Mouse (Mus musculus): ENCODE measurements around the gene Bst1. TPM values are rescaled to one million over a fixed set of nuclear protein-coding genes. Genes with fewer than 3 reads are reported as not detected.

The Bst1 gene
- polyA plus RNA-seq, 1 experiment from 2014 or later, result 0.09 TPM

- WGBS, result 49% methylated on average over 2 of the region's 2 CpGs
- Histone ChIP-seq H3K9me3 (replicated peaks) (peaks cover 12% of the 10 kb centered on the region), H3K4me2 (no peak overlapping the region), H3K4me1 (replicated peaks) (peaks cover 19% of the 10 kb centered on the region), H3K36me3 (no peaks in the 10 kb centered on the region), H3K4me3 (no peak overlapping the region), H3K27me3 (replicated peaks) (no peaks in the 10 kb centered on the region), H3K9ac (no peak overlapping the region), H3K27ac (ENCODE audit: poor library complexity, severe bottlenecking) (no peak overlapping the region)
- ATAC-seq (ENCODE audit: insufficient number of reproducible peaks, low FRiP score), result peak; percentile 36; the same call in 1 of the 2 replicates
These were observed 37.1 kb downstream of the Bst1 start for GRCm38 (mm10) chr5:43855769-43856168.

- Histone ChIP-seq H3K9me3 (replicated peaks) (peaks cover 12% of the 10 kb centered on the region), H3K4me2 (peak overlapping the region; percentile 33; the same call in 1 of the 2 replicates), H3K36me3 (no peaks in the 10 kb centered on the region), H3K9ac (no peak overlapping the region), H3K4me3 (no peak overlapping the region), H3K27me3 (replicated peaks) (no peaks in the 10 kb centered on the region), H3K4me1 (replicated peaks) (peaks cover 19% of the 10 kb centered on the region), H3K27ac (ENCODE audit: poor library complexity, severe bottlenecking) (no peak overlapping the region)
- WGBS, result 33% methylated on average over 8 of the region's 8 CpGs
- ATAC-seq (ENCODE audit: insufficient number of reproducible peaks, low FRiP score), result no peak
These were observed 41.0 kb downstream of the Bst1 start for GRCm38 (mm10) chr5:43859663-43860062.

GRCm38 (mm10) chr5:43860096-43860495, 41.4 kb downstream of the Bst1 start:
- Histone ChIP-seq H3K4me3 (no peak overlapping the region), H3K4me1 (replicated peaks) (peaks cover 19% of the 10 kb centered on the region), H3K9me3 (replicated peaks) (peaks cover 12% of the 10 kb centered on the region), H3K36me3 (no peaks in the 10 kb centered on the region), H3K27me3 (replicated peaks) (no peaks in the 10 kb centered on the region), H3K4me2 (peak overlapping the region; percentile 33; the same call in 1 of the 2 replicates), H3K9ac (no peak overlapping the region), H3K27ac (ENCODE audit: poor library complexity, severe bottlenecking) (no peak overlapping the region)
- 69% methylated on average over 5 of the region's 5 CpGs for WGBS
- no peak for ATAC-seq (ENCODE audit: insufficient number of reproducible peaks, low FRiP score)

- Histone ChIP-seq H3K9me3 (replicated peaks) (peaks cover 12% of the 10 kb centered on the region), H3K4me1 (replicated peaks) (peaks cover 19% of the 10 kb centered on the region), H3K4me2 (no peak overlapping the region), H3K36me3 (no peaks in the 10 kb centered on the region), H3K27ac (ENCODE audit: poor library complexity, severe bottlenecking) (no peak overlapping the region), H3K4me3 (no peak overlapping the region), H3K27me3 (replicated peaks) (no peaks in the 10 kb centered on the region), H3K9ac (no peak overlapping the region)
- ATAC-seq (ENCODE audit: insufficient number of reproducible peaks, low FRiP score), result no peak
- 77% methylated on average over 5 of the region's 5 CpGs for WGBS
These were observed 42.2 kb downstream of the Bst1 start for GRCm38 (mm10) chr5:43860670-43861431.

- Histone ChIP-seq H3K36me3 (no peaks in the 10 kb centered on the region), H3K27ac (ENCODE audit: poor library complexity, severe bottlenecking) (no peak overlapping the region), H3K4me3 (no peak overlapping the region), H3K27me3 (replicated peaks) (no peaks in the 10 kb centered on the region; the same call in 1 of the 2 replicates), H3K9ac (no peak overlapping the region), H3K9me3 (replicated peaks) (no peaks in the 10 kb centered on the region), H3K4me1 (replicated peaks) (peaks cover 24% of the 10 kb centered on the region), H3K4me2 (no peak overlapping the region)
- ATAC-seq (ENCODE audit: insufficient number of reproducible peaks, low FRiP score), result no peak
- 44% methylated on average over 6 of the region's 6 CpGs for WGBS
These were observed 45.0 kb downstream of the Bst1 start for GRCm38 (mm10) chr5:43863642-43864041.

GRCm38 (mm10) chr5:43865316-43865715, 46.6 kb downstream of the Bst1 start:
- Histone ChIP-seq H3K36me3 (no peaks in the 10 kb centered on the region), H3K4me3 (no peak overlapping the region), H3K9me3 (replicated peaks) (no peaks in the 10 kb centered on the region), H3K27me3 (replicated peaks) (no peaks in the 10 kb centered on the region; the same call in 1 of the 2 replicates), H3K4me2 (no peak overlapping the region), H3K27ac (ENCODE audit: poor library complexity, severe bottlenecking) (no peak overlapping the region), H3K9ac (no peak overlapping the region), H3K4me1 (replicated peaks) (peaks cover 18% of the 10 kb centered on the region)
- ATAC-seq (ENCODE audit: insufficient number of reproducible peaks, low FRiP score), result no peak
- 47% methylated on average over 2 of the region's 2 CpGs for WGBS

- ATAC-seq (ENCODE audit: insufficient number of reproducible peaks, low FRiP score), result no peak
- Histone ChIP-seq H3K9ac (peak within 1 kb of the TSS; percentile 67), H3K36me3 (no peaks in the 10 kb centered on the region)
These were observed 49.6 kb downstream of the Bst1 start, which contains the start of gene Cd38 for GRCm38 (mm10) chr5:43868253-43868652. Gene Cd38 (plus strand): TSS chr5:43868553.

GRCm38 (mm10) chr5:43868711-43869600, 50.3 kb downstream of the Bst1 start:
- Histone ChIP-seq H3K4me3 (peak overlapping the region; percentile 60), H3K27ac (ENCODE audit: poor library complexity, severe bottlenecking) (peak overlapping the region; percentile 80), H3K36me3 (no peaks in the 10 kb centered on the region), H3K4me1 (replicated peaks) (peaks cover 16% of the 10 kb centered on the region; the same call in 1 of the 2 replicates), H3K4me2 (peak overlapping the region; percentile 86), H3K27me3 (replicated peaks) (no peaks in the 10 kb centered on the region; the same call in 1 of the 2 replicates), H3K9ac (peak overlapping the region; percentile 67), H3K9me3 (replicated peaks) (no peaks in the 10 kb centered on the region)
- peak; percentile 76 for ATAC-seq (ENCODE audit: insufficient number of reproducible peaks, low FRiP score)
- under 1% methylated on average over 28 of the region's 28 CpGs for whole genome bisulfite sequencing

More at GRCm38 (mm10) chr5:43868253-43868652, 49.6 kb downstream of the Bst1 start, which contains the start of gene Cd38:
- Histone ChIP-seq H3K9me3 (replicated peaks) (no peaks in the 10 kb centered on the region), H3K27ac (ENCODE audit: poor library complexity, severe bottlenecking) (peak within 1 kb of the TSS; percentile 80), H3K4me2 (peak within 1 kb of the TSS; percentile 86), H3K4me3 (peak within 1 kb of the TSS; percentile 60), H3K4me1 (replicated peaks) (peaks cover 16% of the 10 kb centered on the region; the same call in 1 of the 2 replicates), H3K27me3 (replicated peaks) (no peaks in the 10 kb centered on the region; the same call in 1 of the 2 replicates)

GRCm38 (mm10) chr5:43871845-43872244, 53.2 kb downstream of the Bst1 start:
- no peak for ATAC-seq (ENCODE audit: insufficient number of reproducible peaks, low FRiP score)
- Histone ChIP-seq H3K36me3 (no peaks in the 10 kb centered on the region), H3K4me1 (replicated peaks) (peaks cover 16% of the 10 kb centered on the region; the same call in 1 of the 2 replicates), H3K9me3 (replicated peaks) (no peaks in the 10 kb centered on the region), H3K4me3 (no peak overlapping the region), H3K27me3 (replicated peaks) (no peaks in the 10 kb centered on the region; the same call in 1 of the 2 replicates), H3K4me2 (no peak overlapping the region), H3K9ac (no peak overlapping the region), H3K27ac (ENCODE audit: poor library complexity, severe bottlenecking) (no peak overlapping the region)
- WGBS, result 71% methylated on average over 1 of the region's 1 CpGs

GRCm38 (mm10) chr5:43872652-43873051, 54.0 kb downstream of the Bst1 start:
- no peak for ATAC-seq (ENCODE audit: insufficient number of reproducible peaks, low FRiP score)
- H3K36me3 ChIP-seq, result no peaks in the 10 kb centered on the region
- H3K4me3 ChIP-seq, result no peak overlapping the region
- no peak overlapping the region for H3K4me2 ChIP-seq
- WGBS, result 76% methylated on average over 1 of the region's 1 CpGs
- H3K9ac ChIP-seq, result no peak overlapping the region
- no peaks in the 10 kb centered on the region; the same call in 1 of the 2 replicates for H3K27me3 ChIP-seq (replicated peaks)
- no peaks in the 10 kb centered on the region for H3K9me3 ChIP-seq (replicated peaks)
- no peak overlapping the region for H3K27ac ChIP-seq (ENCODE audit: poor library complexity, severe bottlenecking)
- peaks cover 15% of the 10 kb centered on the region; the same call in 1 of the 2 replicates for H3K4me1 ChIP-seq (replicated peaks)

- H3K4me2 ChIP-seq, result no peak overlapping the region
- 80% methylated on average over 3 of the region's 3 CpGs for WGBS
- no peaks in the 10 kb centered on the region for H3K36me3 ChIP-seq
- H3K27ac ChIP-seq (ENCODE audit: poor library complexity, severe bottlenecking), result no peak overlapping the region
- H3K9ac ChIP-seq, result no peak overlapping the region
- H3K4me1 ChIP-seq (replicated peaks), result no peaks in the 10 kb centered on the region
- no peaks in the 10 kb centered on the region for H3K27me3 ChIP-seq (replicated peaks)
- H3K9me3 ChIP-seq (replicated peaks), result no peaks in the 10 kb centered on the region
- no peak overlapping the region for H3K4me3 ChIP-seq
- no peak for ATAC-seq (ENCODE audit: insufficient number of reproducible peaks, low FRiP score)
These were observed 63.3 kb downstream of the Bst1 start for GRCm38 (mm10) chr5:43882034-43882433.
